Mouse (Mus musculus) myocyte (in vitro differentiated cells): Measurements from ENCODE around the gene Fam92b.

Experiments
- E2F4 ChIP-seq: IDR thresholded peaks from one replicate; pipeline ENCODE4 v1.6.1; 2011; ENCODE audit warnings: mild to moderate bottlenecking, control low read depth, moderate library complexity; ENCODE audit not compliant: insufficient read depth
- MAX ChIP-seq: IDR thresholded peaks from one replicate; pipeline ENCODE4 v1.6.1; 2011; ENCODE audit warnings: low read depth, mild to moderate bottlenecking, control low read depth
- MYOD1 ChIP-seq, 3 experiments: IDR thresholded peaks; one replicate each; pipeline ENCODE4 v1.6.1; 2011; ENCODE audit warnings: control low read depth in 2 of 3, low read depth in 2 of 3, mild to moderate bottlenecking in 2 of 3, moderate library complexity in 1 of 3; ENCODE audit not compliant: insufficient read length in 2 of 3, control insufficient read depth in 1 of 3
- MYOG ChIP-seq, 3 experiments: IDR thresholded peaks; one replicate each; pipeline ENCODE4 v1.6.1; 2011; ENCODE audit warnings: control low read depth in 2 of 3, low read depth in 2 of 3, mild to moderate bottlenecking in 2 of 3; ENCODE audit not compliant: insufficient read length in 2 of 3, control insufficient read depth in 1 of 3, insufficient read depth in 1 of 3
- POLR2A ChIP-seq: IDR thresholded peaks from one replicate; pipeline ENCODE4 v1.6.1; 2011; ENCODE audit warnings: low read depth, mild to moderate bottlenecking, control low read depth, moderate library complexity; ENCODE audit not compliant: insufficient read length
- POLR2AphosphoS2 ChIP-seq: IDR thresholded peaks from one replicate; pipeline ENCODE4 v1.6.1; 2011; ENCODE audit warnings: low read depth, control low read depth; ENCODE audit not compliant: insufficient read length
- REST ChIP-seq: IDR thresholded peaks from one replicate; pipeline ENCODE4 v1.6.1; 2011; ENCODE audit warnings: mild to moderate bottlenecking, control low read depth, moderate library complexity; ENCODE audit not compliant: insufficient read depth, insufficient read length
- SRF ChIP-seq: IDR thresholded peaks from one replicate; pipeline ENCODE4 v1.6.1; 2011; ENCODE audit warnings: low read depth; ENCODE audit not compliant: control insufficient read depth, insufficient read length
- TCF12 ChIP-seq: IDR thresholded peaks from one replicate; pipeline ENCODE4 v1.6.1; 2011; ENCODE audit warnings: mild to moderate bottlenecking, control low read depth; ENCODE audit not compliant: poor library complexity, insufficient read depth, severe bottlenecking
- USF1 ChIP-seq: IDR thresholded peaks from one replicate; pipeline ENCODE4 v1.6.1; 2011; ENCODE audit warnings: low read depth, mild to moderate bottlenecking, control low read depth, moderate library complexity

- TF ChIP-seq POLR2A (no peak), TCF12 (no peak), USF1 (no peak), REST (no peak), MYOD1 (IDR thresholded peaks at IDR 0.05; ENCODE audit: control insufficient read depth in 1 of 3, insufficient read length in 2 of 3, low read depth in 2 of 3) (no peak), POLR2AphosphoS2 (no peak), E2F4 (no peak), MAX (no peak), SRF (no peak), MYOG (IDR thresholded peaks at IDR 0.05; ENCODE audit: control insufficient read depth in 1 of 3, insufficient read depth in 1 of 3, insufficient read length in 2 of 3, low read depth in 2 of 3) (no peak)
Observed at GRCm38 (mm10) chr8:120181861-120182414, 4.7 kb upstream of the Fam92b start.
